8 mouse cellular contexts compared by ENCODE assay signal in the genomic region with DNA sequence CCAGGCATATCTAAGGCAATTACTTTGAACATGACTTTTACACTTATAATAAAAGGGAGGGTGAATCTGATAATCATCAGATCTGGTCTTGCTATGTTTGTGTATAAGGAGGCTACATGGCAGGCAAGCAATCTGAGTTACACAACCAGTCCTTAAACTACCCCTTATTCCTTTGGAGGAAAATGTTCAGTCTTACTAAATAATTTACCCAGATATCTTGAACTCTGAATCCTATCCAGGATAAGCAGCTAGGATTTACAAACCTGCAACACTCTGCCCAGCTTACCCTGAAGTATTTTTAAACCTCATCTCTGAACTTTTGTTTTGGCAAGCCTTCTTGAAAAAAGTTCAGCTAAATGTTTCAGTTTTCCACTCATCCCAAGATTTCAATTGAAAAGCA. TPM values are rescaled to one million over a fixed set of nuclear protein-coding genes. Genes with fewer than 3 reads are reported as not detected.
DNase-seq lines count a peak whose midpoint lies in the region; ATAC-seq and TF ChIP-seq lines count a peak whose summit lies in the region.

No protein-coding gene starts in this region.

- ATAC-seq in forebrain, embryonic 12.5 days (ENCODE audit: low FRiP score) = no peak
- no peak for ATAC-seq in limb, embryonic 14.5 days (ENCODE audit: low FRiP score, low read depth)
- no peak for ATAC-seq in stomach, embryonic 15.5 days (ENCODE audit: insufficient read depth, low FRiP score, low read depth)
- ATAC-seq in frontal cortex, adult (ENCODE audit: low TSS enrichment) = no peak

- no peaks in the 10 kb centered on the region for H3K36me3 ChIP-seq in forebrain, embryonic 12.5 days (replicated peaks)
- H3K36me3 ChIP-seq in limb, embryonic 14.5 days (ENCODE audit: control insufficient read depth, insufficient read depth, low read length) = 0 out of 2 replicates have a peak, but pooled peaks cover 5% of the 10 kb centered on the region
- H3K36me3 ChIP-seq in stomach, embryonic 15.5 days = no peaks in the 10 kb centered on the region

- H3K9me3 ChIP-seq in forebrain, embryonic 12.5 days = no peaks in the 10 kb centered on the region
- no peaks in the 10 kb centered on the region for H3K9me3 ChIP-seq in limb, embryonic 14.5 days (ENCODE audit: control insufficient read depth, low read length)
- no peaks in the 10 kb centered on the region for H3K9me3 ChIP-seq in stomach, embryonic 15.5 days

- H3K27me3 ChIP-seq in forebrain, embryonic 12.5 days = no peaks in the 10 kb centered on the region
- no peaks in the 10 kb centered on the region for H3K27me3 ChIP-seq in limb, embryonic 14.5 days (ENCODE audit: control insufficient read depth, insufficient read depth, low read length)
- no peaks in the 10 kb centered on the region for H3K27me3 ChIP-seq in stomach, embryonic 15.5 days (replicated peaks)

- H3K27ac ChIP-seq in forebrain, embryonic 12.5 days = no peak overlapping the region
- no peak overlapping the region for H3K27ac ChIP-seq in limb, embryonic 14.5 days (replicated peaks; ENCODE audit: low read depth, low read length)
- H3K27ac ChIP-seq in stomach, embryonic 15.5 days = no peak overlapping the region

- peak overlapping the region; percentile 77 for H3K4me2 ChIP-seq in forebrain, embryonic 12.5 days
- H3K4me2 ChIP-seq in limb, embryonic 14.5 days (replicated peaks; ENCODE audit: low read depth, low read length, severe bottlenecking) = peak overlapping the region; percentile 78
- peak overlapping the region; percentile 59 for H3K4me2 ChIP-seq in stomach, embryonic 15.5 days

- H3K9ac ChIP-seq in forebrain, embryonic 12.5 days = no peak overlapping the region
- no peak overlapping the region; the same call in 1 of the 2 replicates for H3K9ac ChIP-seq in limb, embryonic 14.5 days (ENCODE audit: low read depth, low read length, severe bottlenecking)
- H3K9ac ChIP-seq in stomach, embryonic 15.5 days = no peak overlapping the region

- peak; percentile 18 for DNase-seq in lung, postnatal 25 days (ENCODE audit: low spot score)
- no peak for DNase-seq in lung, postnatal 14 days
- no peak for DNase-seq in limb, embryonic 14.5 days (ENCODE audit: low spot score)
- no peak for DNase-seq in left cerebral cortex, adult 9 months (ENCODE audit: low spot score in 2 of 2)
- DNase-seq in spleen, adult 18-20 months = no peak

- TF ChIP-seq POLR2A in limb, embryonic 14.5 days (IDR thresholded peaks at IDR 0.05; ENCODE audit: borderline replicate concordance, extremely low read depth, insufficient read depth, insufficient read length) = no peak

- H3K4me3 ChIP-seq in forebrain, embryonic 12.5 days (replicated peaks) = peak overlapping the region; percentile 91
- peak overlapping the region; percentile 98 for H3K4me3 ChIP-seq in limb, embryonic 14.5 days (replicated peaks; ENCODE audit: low read length)
- H3K4me3 ChIP-seq in stomach, embryonic 15.5 days (replicated peaks) = peak overlapping the region; percentile 71

- H3K4me1 ChIP-seq in forebrain, embryonic 12.5 days = peaks cover 31% of the 10 kb centered on the region
- H3K4me1 ChIP-seq in limb, embryonic 14.5 days (ENCODE audit: control insufficient read depth, insufficient read depth, low read length) = peaks cover 16% of the 10 kb centered on the region
- peaks cover 13% of the 10 kb centered on the region; the same call in 1 of the 2 replicates for H3K4me1 ChIP-seq in stomach, embryonic 15.5 days

RNA-seq across cellular contexts. Expression of a gene that starts 2.7 kb away (rescaled TPM):
- polyA plus RNA-seq in forebrain, embryonic 12.5 days (2016; fragmentation: Nextera tagmentation; extraction: Ambion mirVana) = 465 and 492 TPM in 2 replicates
- polyA plus RNA-seq in limb, embryonic 14.5 days (2012; rRNA removed) = 168 and 179 TPM in 2 replicates
- polyA plus RNA-seq in limb, embryonic 14.5 days (2014; fragmentation: Nextera tagmentation; extraction: Ambion mirVana) = 300 and 311 TPM in 2 replicates
- 320 and 338 TPM in 2 replicates for polyA plus RNA-seq in stomach, embryonic 15.5 days (2015; fragmentation: Nextera tagmentation; extraction: Ambion mirVana)
